Mouse (Mus musculus) lung, postnatal 0 days (tissue): ENCODE measurements around the gene Ccnl1.

Source experiments
- CTCF ChIP-seq: IDR thresholded peaks from 2 replicates; pipeline ENCODE4 v1.5.1; 2016; ENCODE audit warnings: antibody characterized with exemption, mild to moderate bottlenecking
- EP300 ChIP-seq: IDR thresholded peaks from 2 replicates; pipeline ENCODE4 v1.6.1; 2016; ENCODE audit warnings: antibody characterized with exemption, mild to moderate bottlenecking, control low read depth

GRCm38 (mm10) chr3:65954499-65955391 is 3.3 kb downstream of the Ccnl1 start:
- TF ChIP-seq CTCF (no peak), EP300 (no peak)
